Mouse (Mus musculus): ENCODE measurements around the gene Snrpd3.

DNA sequence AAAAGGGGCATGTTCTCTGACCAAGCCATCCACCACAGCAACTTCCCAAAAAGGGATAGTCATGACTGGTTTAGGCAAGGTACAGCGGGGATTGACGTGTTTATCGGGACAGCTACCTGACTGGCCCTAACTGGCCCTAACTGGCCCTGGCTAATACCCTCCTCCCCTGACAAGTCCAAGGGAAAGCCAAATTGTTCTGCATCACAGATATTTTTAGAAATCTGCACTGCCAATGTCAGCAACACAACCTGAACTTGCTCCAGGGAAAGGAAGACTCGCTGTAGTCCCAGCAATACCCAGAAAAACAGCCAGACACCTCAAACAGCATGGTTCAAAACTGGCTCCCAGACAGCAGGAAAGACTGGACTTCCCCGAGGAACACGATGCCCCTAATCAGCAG is 22.0 kb upstream of the Snrpd3 start:
- TF ChIP-seq ZC3H11A (IDR thresholded peaks at IDR 0.05; ENCODE audit: borderline replicate concordance, low read depth, low read length) = no peak
- no peak for TF ChIP-seq MAFK (IDR thresholded peaks at IDR 0.05; ENCODE audit: insufficient read depth, low read depth, low read length)
- no peak for TF ChIP-seq CHD2 (IDR thresholded peaks at IDR 0.05; ENCODE audit: low read depth, low read length)
- no peak for TF ChIP-seq ZNF384 (IDR thresholded peaks at IDR 0.05; ENCODE audit: low read depth, low read length)
